Mouse (Mus musculus): ENCODE data around the gene Deup1.

Deup1 gene

DNA sequence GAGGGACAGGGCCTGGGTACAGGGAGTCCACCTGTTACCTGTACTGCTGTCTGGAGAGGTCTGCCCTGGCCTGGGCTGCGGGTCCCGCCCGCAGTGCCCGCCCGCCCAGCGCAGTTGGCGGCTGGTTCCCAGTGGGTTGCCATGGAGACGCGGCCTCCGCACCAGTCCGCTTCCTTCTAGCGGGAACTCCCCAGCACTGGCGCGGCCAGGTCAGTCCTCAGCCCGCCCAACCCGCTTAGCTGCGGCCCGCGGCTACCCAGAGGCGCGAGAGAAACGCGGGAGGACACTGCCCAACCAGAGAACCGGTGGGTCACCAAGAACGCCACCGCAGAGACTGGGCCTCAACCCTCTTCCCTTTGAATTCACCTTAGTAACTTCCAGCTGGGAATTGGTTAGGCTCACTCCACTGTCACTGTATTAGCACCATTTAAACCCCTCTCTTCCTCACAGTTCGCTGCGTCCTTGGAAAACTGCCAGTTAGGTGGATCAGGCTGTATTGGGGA is at the start of gene Deup1:
TSS of gene Deup1 (minus strand) at position 149 of the 503 bp plus-strand sequence.
- no peak for DNase-seq (ENCODE audit: low read depth)

DNA sequence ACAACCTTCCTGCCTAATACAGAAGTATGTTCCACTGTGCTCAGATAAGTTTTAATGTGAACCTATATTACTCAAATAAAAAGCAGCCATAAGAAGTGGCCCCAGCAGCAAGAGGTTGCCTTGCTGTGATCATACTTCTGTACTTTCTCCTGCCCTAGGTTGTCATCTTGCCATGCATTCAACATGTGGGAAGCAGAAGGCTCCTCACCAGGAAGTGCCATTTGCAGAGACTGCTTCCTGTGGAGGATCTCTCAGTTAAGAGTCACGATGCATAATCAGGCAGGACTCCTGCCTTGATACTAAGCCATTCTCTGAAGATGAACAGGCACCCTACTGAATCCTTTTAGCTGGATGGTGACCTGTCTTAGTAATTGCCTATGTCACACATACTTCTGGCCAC is 44.5 kb upstream of the Deup1 start:
- no peak for DNase-seq (ENCODE audit: low read depth)

DNA sequence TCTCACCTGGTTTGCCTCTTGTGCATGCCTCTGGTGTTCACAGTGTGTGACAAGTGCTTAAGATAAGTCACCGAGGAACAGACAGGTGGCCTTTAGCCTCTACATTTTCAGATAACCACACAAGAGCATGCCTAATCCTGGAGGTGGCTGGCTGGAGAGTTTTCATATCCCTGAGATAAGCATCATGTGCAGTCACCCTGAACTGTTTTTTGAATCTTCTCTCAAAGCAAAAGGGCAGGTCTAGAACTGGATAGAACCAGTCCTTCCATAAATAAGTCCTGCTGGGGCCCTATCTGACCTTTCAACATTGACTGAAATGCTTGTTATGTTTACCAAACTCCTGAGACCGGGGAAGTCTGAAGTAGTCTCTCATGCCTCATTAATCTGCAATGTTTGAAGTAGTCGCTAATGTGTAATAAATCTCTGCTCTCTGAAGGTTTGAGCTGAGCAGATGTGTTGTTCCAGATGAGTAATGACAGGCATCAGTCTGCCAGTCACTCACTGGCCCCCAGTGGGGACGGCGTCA is 42.3 kb upstream of the Deup1 start:
- no peak for DNase-seq (ENCODE audit: low read depth)

DNA sequence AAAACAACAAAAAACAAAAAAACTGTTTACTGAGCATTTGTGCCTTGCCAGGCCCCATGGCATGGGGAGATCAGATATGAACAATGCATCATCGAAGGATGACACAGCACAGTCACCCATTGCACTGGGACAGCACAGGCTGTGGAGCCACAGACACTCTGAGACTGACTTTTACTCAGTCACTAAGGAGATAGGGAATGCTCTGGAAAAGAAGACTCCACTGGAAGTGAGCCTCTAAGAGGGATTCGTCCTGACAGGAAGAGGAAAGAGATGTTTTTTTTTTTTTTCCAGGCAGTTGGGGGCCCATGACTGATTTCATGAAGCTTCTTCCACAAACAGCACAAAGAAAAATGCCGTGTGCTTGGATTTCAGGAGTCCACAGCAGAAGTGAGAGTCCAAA is 41.7 kb upstream of the Deup1 start:
- DNase-seq (ENCODE audit: low read depth): no peak

DNA sequence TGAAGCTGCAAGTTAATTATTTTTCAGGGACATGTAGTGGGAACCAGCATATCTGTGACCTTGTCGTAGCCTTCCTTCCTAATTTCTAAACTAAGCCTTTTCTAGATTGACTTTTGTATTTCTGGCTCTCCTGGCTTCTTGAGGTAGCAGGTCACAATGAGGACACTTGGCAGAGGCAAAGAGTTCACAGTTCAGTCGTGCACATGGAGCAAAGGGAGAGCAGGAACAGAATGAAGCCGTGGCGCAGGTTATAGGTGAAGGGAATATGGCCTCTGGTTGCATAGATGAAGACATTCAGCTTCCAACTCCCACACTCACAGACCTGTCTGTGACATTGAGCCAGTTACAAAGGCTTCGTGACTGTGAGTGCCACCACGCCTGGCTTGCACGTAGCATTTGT is 36.9 kb upstream of the Deup1 start:
- DNase-seq (ENCODE audit: low read depth): no peak

DNA sequence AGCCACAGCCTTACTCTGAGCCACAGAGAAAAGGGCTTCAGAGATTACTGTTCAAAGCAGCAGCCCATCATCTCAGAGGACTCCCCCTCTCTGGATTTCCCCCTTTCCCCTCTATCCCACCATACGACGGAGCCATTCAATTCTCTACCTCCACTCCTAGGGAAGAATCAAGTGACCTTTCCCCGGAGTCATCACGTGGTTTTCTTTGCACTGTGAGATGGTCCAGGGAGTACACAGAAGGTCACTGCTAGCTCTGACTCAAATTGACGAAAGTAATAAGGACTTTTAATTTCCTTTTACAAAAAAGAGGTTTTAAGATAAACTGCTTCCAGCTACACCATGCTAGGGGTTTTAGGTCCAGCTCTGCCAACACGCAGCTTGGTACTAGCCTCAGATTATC is 31.3 kb upstream of the Deup1 start:
- DNase-seq (ENCODE audit: low read depth): no peak

DNA sequence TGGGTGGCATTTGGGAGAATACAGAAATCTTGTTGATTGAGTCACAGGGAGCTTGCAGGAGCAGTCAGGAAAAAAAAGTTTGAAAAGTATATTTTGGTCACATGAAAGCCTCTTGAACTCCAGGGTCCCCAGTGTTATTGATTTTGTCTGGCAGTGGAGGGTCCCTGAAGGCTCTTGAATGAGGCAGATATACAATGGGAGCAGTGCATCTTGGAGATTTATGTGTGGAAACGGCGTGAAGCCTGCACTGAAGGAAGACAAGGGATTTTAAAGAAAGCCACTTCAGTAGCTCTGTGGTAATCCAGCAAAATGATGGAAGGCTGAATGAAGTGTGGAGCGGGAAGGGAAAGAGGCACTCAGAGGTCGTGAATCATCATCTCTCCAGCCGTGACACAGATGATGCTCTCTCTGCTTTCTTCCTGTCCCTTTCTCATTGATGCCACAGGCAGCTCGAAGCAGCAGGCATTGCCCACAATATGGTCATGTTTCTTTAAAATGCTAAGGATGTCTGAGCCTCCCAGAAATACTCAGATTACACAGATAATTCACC is 30.6 kb upstream of the Deup1 start:
- no peak for DNase-seq (ENCODE audit: low read depth)

DNA sequence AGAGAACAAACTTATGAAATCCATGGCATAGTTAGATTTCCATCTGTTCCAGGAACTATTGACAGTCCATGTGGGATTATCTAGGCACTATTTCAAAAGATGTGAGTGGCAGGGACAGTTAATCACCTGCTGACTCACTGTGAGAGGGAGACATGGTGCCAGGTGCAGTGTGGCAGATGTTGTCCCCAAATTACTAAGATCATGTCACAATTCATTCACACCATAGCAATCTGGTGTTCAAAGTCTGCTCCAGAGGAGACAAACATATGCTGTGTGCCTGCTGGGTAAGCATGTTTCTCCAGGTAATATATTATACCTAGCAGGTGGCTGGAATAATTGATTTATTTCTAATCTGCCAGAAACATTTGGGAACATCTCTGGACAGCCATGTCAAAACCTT is 25.3 kb upstream of the Deup1 start:
- no peak for DNase-seq (ENCODE audit: low read depth)

DNA sequence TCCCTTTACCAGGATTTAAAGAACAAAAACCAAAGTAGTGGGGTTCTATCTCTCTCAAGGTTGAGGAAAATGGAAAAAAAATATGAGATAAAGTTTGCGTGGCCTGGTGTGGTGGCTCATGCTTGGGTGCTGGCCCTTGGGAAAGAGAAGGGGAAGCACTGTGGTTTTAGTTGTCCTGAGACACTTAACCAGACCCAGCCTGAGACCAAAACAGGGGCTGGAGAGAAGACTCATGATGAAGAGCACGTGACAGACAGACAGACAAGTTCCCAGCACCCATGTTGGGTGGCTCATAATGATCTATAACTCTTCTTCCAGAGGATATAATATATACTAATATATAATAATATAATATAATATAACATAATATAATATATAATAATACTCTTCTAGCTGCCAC is 22.2 kb upstream of the Deup1 start:
- no peak for DNase-seq (ENCODE audit: low read depth)

DNA sequence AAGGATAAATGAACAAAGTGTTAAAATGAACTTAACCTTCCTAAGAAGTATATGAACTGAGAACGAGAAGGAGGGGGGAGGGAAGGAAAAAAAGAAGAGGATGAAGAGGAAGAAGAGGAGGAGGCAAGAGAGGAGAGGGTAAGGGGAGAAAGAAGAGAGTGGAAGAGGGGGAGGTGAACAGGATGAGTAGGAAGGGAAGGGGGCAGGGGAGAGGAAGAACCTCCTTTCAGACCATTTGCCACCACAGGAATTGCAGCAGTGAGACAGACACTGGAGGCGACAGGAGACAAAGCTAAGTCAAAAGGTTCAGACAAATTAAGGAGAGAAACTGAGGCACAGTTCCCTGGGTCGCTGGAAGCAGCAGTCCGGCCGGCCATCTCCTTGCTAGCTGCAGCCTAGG is 349 bp downstream of the Deup1 start:
- DNase-seq (ENCODE audit: low read depth): no peak

DNA sequence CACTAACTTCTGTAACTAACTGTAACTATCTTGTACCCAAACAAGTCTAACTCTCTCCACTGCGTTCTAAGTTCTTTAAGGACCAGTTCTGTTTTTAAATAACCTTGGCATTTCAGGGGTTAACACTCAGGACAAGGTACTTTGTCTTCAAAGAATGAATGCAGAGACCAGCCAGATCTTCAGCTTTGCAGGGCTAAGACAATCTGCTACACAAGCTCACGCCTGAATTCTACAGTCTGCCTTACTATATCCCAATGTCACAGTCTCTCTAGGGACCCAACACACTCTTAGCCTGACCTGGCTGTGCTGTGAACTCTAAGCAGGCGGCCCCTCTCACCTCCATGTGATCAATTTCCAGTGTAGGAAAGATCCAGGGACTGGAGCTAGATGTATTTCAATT is 3.0 kb downstream of the Deup1 start:
- DNase-seq (ENCODE audit: low read depth): no peak

DNA sequence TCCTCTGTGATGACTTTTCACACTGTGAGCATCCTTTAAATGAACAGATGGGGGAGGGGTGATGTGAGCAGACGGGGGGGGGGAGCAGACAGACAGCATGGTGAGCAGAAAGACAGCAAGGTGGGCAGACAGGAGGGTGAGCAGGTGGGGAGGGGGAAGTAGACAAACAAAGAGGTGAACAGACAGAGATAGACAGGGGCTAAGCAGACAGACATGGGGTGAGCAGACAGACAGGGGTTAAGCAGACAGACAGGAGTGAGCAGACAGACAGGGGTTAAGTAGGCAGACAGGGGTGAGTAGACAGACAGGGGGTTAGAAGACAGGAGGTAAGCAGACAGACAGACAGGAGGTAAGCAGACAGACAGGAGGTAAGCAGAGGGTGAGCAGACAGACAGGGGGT is 8.0 kb downstream of the Deup1 start:
- no peak for DNase-seq (ENCODE audit: low read depth)

DNA sequence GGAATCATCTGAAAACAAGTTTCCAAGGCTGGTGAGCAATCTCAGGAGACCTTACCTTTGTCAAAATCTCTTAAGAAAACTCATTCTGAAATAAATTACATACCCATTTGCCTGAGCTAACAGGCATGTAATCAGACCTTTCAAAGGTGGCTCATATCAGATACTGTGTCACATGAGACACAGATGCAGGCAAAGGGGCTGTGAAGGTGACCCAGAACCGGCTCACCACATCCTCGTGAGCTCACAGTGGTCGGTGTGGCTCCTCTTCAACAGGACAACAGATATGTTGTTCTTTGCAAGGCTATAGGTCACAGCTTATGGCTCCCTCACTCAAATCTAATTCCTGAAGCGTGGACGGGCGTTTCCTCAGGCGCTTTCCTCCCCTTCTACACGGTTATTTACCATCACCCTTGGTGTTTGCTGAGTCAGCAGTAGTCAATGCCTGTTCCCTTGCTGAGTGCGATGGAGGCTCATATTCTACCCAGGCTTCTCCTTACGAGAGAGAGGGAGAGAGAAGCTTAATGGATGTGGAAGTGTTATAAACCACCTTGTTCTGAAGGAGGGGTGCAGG is 8.6 kb downstream of the Deup1 start:
- no peak for DNase-seq (ENCODE audit: low read depth)

DNA sequence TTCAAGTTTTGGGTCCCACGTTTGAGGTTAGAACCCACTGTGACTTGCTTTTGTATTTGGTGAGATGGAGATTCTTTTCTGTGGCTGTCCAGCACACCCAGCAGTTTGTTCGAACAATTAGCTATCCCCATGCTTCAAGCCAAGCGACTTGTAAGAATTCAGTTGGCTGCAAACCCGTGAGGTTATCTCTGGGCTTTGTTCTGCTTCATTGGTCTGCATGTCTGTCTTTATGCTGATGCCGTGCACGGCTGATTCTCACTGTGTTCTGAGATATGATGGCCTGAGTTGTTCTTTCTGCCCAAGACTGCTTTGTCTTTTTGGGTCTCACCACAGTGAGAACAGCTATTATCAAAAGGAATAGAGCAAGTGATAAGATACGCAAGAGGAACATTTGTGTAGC is 10.7 kb downstream of the Deup1 start:
- no peak for DNase-seq (ENCODE audit: low read depth)

DNA sequence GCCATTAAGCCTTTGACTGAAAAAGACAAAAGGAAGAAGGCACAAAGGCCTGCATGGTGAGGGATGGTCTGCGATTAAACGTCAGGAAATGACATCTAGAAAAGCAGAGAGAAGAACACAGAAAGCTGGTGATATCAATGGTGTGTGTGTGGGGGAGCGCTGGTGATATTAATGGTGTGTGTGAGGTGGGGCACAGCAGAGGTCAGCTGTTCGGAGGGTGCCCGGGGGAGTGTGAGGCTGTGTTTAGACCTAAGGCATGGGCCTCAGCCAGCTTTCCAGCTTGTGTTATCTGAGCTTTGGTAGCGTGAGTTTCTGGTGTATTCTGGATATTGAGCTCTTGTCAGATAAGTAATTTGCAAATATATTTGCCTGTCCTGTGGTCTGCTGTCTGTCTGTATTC is 11.3 kb downstream of the Deup1 start:
- no peak for DNase-seq (ENCODE audit: low read depth)

DNA sequence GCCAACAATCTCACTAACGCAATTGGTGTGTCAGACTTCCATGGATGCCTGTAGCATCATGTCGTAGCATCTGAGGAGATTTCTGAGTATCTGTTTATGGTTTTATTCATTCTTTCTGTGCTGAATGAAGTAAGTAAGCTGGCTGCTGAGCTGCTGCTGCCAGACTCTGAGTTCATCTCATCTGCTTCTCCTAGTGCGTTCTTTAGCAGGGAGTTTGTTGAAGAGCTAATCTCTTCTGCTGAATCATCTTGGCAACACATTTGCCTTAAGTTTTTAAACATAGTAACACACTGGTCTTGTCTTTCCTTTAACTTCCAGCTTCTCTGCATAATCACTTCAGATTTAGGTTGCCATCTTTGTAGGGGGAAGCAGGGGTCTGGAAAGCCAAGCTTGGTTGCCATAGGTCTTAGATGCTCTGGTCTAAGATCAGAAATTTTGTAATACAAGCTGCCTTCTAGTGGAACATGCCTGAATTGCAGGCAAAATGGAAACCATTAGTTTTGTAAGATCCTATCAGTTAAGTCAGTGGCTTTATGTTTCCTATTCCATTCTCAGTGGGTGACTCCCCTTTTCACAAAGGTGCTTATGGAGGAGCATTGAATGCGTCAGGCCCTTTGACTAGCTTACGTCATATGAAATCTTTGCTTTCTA is 18.3 kb downstream of the Deup1 start:
- DNase-seq (ENCODE audit: low read depth): peak; percentile 27

DNA sequence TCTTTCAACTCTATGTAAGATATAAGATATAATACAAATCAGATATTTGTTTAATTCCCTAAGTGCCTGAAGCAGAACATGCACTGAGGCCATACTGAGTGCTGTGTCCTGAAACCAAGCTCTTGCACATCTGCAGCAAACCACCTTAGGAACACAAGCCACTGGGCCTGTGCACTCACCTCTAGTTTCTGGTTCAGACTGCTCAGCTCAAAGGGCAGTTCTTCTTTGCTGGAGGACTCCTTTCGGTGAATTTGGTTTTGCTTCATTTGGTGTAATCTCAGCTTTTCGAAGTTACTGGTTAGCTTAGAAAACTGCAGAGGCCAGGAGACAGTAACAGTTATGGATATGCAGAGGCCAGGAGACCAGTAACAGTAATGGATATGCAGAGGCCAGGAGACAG is 20.1 kb downstream of the Deup1 start:
- no peak for DNase-seq (ENCODE audit: low read depth)

DNA sequence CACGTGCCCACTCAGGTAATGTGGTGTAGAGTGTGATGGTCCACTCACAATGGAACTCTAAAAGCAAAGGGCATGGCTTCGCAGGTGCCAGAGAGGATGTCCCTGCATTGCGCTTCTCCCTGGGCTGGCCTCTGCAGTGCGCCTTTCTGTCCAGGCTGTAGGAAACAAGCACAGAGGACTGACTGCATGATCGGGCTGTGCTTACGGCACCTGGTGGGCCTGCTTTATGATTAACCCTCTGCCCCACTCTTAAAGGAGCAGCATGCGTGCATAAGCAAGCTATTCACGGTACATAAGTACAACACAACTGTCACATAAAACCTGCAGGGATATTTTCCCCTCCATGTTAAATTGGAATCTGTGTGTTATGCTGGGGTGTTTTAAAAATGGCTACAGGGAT is 24.6 kb downstream of the Deup1 start:
- DNase-seq (ENCODE audit: low read depth): no peak

DNA sequence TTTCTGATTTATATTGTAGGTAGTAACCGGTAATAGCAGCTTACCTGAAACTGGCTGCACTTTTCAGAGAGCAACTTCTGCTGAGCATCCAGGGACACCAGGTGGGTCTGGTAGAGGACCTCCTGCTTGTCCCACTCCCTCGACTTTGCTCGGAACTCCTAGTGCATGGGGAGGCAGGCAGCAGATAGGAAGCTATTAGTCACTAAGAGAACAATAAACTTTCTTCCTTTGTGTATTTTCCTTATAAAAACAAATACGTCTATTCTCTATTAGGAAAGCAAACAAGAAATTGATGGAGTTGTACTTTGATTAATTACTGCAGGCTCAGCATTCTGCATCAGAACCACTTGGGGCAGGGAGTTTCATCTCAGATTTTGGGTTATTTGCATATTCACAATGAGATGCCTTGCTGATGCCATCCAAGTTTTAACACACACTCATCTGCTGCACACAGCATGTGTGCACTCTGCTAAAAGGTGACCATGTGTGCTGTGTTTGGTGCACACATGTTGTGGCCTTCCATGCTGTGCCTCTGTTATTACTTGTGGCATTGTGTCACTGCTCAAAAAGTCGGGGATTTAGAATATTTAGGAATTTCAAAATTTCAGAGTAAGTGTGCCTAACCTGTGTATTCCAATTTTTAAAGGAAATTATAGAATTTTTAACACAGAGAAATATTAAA is 26.7 kb downstream of the Deup1 start:
- no peak for DNase-seq (ENCODE audit: low read depth)

DNA sequence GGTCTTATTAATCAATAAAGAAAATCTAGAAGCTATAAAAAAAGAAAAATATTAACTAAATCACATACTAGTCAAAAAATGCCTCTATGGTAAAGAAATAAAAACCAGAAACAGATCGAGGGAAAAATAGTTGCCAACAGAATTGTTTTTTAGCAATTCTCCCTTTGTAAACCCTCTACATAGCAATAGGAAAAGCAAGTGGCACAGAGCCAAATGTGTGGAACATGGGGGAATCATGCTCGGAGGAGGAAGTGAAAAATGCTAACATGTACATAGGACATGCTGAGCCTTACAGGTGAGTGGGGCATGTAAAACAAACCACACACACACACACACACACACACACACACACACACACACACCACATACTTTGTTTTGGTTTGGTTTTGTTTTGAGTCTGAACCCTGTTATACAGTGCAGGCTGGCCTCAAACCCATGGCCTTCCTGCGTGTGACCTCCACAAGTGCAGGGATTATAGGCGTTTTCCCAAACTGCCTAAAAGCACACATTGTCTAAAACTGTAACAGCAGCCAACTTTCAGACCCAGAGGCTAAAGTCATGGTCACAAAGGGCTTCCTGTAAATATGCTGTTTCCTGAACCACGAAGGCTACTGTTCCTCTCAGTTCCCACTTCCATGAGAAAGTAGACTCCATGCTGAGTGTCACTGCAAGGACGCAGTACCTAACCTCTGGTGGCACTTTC is 27.4 kb downstream of the Deup1 start:
- peak; percentile 13 for DNase-seq (ENCODE audit: low read depth)

DNA sequence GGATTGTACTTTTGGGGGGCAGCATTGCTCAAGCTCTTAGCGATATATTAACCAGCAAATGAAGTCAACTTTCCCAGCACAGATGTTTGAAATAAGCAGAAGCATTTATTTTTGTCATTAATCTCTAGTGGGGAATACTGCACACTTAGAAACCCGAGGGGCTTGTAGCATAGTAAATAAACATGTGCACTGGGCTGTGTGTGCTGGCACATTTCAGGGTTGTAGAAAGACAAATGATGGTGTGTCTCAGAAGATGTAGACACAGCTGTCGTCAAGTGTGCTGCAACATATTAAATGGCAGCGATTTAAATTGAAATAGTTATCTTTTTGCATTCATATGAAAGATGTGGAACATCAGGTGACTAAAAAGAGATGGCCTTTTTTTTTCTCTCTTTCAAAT is 31.1 kb downstream of the Deup1 start:
- DNase-seq (ENCODE audit: low read depth): no peak

DNA sequence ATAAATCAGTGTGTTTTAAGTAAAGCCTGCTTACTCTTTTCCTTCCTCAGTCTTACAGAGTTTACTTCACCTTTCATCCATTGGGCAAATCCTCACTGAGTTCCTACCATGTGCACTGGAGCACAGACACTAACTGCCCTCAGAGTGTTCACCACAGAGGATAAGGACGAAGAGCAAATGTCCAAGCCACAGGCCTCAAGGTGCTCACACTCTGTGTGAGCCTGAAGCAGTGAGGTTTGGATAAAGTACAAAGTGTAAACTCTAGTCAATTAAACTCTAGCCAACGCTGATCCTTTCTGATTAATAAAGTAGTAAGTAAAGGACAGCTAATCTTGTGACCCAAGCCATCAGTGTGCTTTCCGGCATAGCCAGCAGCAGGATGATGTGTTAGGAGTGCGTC is 33.6 kb downstream of the Deup1 start:
- no peak for DNase-seq (ENCODE audit: low read depth)

All from NIH3T3 (cell line).